Mouse (Mus musculus): ENCODE measurements around the gene Smim27. TPM values are rescaled to one million over a fixed set of nuclear protein-coding genes. Genes with fewer than 3 reads are reported as not detected.
"Not testable (repeated sequence)": the region's sequence is repeated elsewhere in the genome, so short reads cannot be mapped to it uniquely, and the experiment has no call there.

The Smim27 gene
- total RNA-seq, 1 experiment, result 3.9 TPM

DNA sequence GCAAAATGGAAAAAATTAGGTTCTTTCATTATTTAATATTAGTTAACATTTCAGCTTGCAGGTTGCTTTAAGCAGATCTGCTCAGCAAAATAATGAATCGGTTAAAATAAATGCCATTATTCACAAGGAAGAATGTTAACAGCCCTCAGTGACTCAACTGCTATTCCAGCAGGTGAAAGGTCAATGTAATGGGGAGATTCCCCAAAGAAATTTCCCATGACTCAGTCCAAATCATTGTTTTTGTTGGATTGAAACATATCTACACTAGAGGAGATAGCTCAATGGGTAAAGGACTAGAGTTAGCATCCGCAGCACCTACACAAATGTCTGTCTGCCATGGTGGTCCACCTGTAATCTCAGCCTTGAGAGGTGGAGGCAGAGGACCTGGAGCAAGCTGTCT lies 19.7 kb downstream of the Smim27 start:
- H3K4me1 ChIP-seq (ENCODE audit: control insufficient read depth in 2 of 2, insufficient read depth in 2 of 2, low read length in 2 of 2, poor library complexity in 1 of 2), result no peaks in the 10 kb centered on the region
- in situ Hi-C loops (cut with MboI; ENCODE audit: low sequenced_read_pairs in 2 of 2, unreplicated experiment in 2 of 2), result loop anchor here in 1 of 2 experiments (25.0 kb wide), 1 partner anchor 398 kb away; no protein-coding TSS in a partner anchor
- no peak overlapping the region for H3K9ac ChIP-seq (ENCODE audit: insufficient read depth, low read depth, low read length, poor library complexity, severe bottlenecking)
- no peak for DNase-seq (ENCODE audit: low read depth, low spot score)
- H3K9me3 ChIP-seq (ENCODE audit: control insufficient read depth, insufficient read depth, low read depth, low read length), result no peaks in the 10 kb centered on the region
- H3K27ac ChIP-seq (ENCODE audit: insufficient read depth, low read depth, low read length, poor library complexity, severe bottlenecking), result no peak overlapping the region
- H3K4me3 ChIP-seq (ENCODE audit: insufficient read depth in 1 of 2, low read depth in 1 of 2, low read length in 2 of 2, poor library complexity in 1 of 2, severe bottlenecking in 1 of 2), result no peak overlapping the region
- TF ChIP-seq CHD2 (IDR thresholded peaks at IDR 0.05; ENCODE audit: low read depth, low read length) (no peak), ZC3H11A (IDR thresholded peaks at IDR 0.05; ENCODE audit: borderline replicate concordance, low read depth, low read length) (no peak), HCFC1 (IDR thresholded peaks at IDR 0.05; ENCODE audit: borderline replicate concordance, insufficient read depth, low read length) (no peak), ZNF384 (IDR thresholded peaks at IDR 0.05; ENCODE audit: low read depth, low read length) (no peak), MAFK (IDR thresholded peaks at IDR 0.05; ENCODE audit: insufficient read depth, low read depth, low read length) (no peak)
- no peaks in the 10 kb centered on the region for H3K36me3 ChIP-seq (ENCODE audit: control insufficient read depth, insufficient read depth, low read length, poor library complexity, severe bottlenecking)

DNA sequence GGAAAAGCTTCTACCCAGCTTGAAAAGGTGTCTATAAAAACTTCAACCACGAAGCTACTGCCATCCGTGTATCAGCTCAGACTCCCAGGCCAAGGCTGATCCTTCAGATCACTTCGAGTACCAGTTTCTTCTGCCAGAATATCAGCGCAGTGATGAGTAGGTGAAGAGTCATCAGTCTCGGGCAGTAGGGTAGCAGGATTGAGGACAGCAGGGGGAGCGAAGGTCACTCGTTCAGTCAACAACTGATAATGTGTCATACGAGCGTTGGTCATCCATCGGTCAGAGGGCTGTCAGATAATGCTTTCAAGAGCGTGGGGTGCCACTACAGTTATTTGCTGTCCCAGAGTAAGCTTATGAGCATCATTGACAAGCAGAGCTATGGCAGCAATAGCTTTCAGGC lies 22.1 kb downstream of the Smim27 start:
- not testable (repeated sequence) for H3K9me3 ChIP-seq (ENCODE audit: control insufficient read depth, insufficient read depth, low read depth, low read length); H3K4me3 ChIP-seq (ENCODE audit: insufficient read depth in 1 of 2, low read depth in 1 of 2, low read length in 2 of 2, poor library complexity in 1 of 2, severe bottlenecking in 1 of 2); H3K27ac ChIP-seq (ENCODE audit: insufficient read depth, low read depth, low read length, poor library complexity, severe bottlenecking); DNase-seq (ENCODE audit: low read depth, low spot score); H3K36me3 ChIP-seq (ENCODE audit: control insufficient read depth, insufficient read depth, low read length, poor library complexity, severe bottlenecking); H3K4me1 ChIP-seq (ENCODE audit: control insufficient read depth in 2 of 2, insufficient read depth in 2 of 2, low read length in 2 of 2, poor library complexity in 1 of 2); H3K9ac ChIP-seq (ENCODE audit: insufficient read depth, low read depth, low read length, poor library complexity, severe bottlenecking)
- in situ Hi-C loops (cut with MboI; ENCODE audit: low sequenced_read_pairs in 2 of 2, unreplicated experiment in 2 of 2), result loop anchor here (10.0 to 25.0 kb wide), 2 partner anchors 383 to 396 kb away; no protein-coding TSS in a partner anchor

DNA sequence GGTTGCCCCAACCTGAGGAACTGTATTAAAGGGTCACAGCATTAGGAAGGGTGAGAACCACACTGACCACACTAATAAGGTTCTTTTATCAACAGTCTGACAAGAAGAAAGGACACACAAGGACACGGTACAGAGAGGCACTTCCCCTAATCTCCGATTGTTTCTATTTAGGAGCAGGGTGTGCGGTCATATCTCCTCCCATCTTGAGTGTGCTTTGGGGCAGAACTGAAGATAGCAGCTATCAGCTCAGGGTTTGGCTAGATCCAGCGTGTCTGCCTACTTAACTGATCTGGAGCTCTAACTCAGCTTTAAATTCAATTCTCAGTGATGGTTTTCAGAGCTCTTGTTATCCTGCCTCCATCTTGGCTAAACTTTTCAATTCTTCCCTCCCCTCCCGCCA lies 29.8 kb downstream of the Smim27 start:
- DNase-seq (ENCODE audit: low read depth, low spot score), result no peak
- Histone ChIP-seq H3K4me3 (ENCODE audit: insufficient read depth in 1 of 2, low read depth in 1 of 2, low read length in 2 of 2, poor library complexity in 1 of 2, severe bottlenecking in 1 of 2) (no peak overlapping the region), H3K9ac (ENCODE audit: insufficient read depth, low read depth, low read length, poor library complexity, severe bottlenecking) (no peak overlapping the region), H3K36me3 (ENCODE audit: control insufficient read depth, insufficient read depth, low read length, poor library complexity, severe bottlenecking) (no peaks in the 10 kb centered on the region), H3K9me3 (ENCODE audit: control insufficient read depth, insufficient read depth, low read depth, low read length) (peaks cover 2% of the 10 kb centered on the region; the same call in 1 of the 2 replicates), H3K4me1 (ENCODE audit: control insufficient read depth in 2 of 2, insufficient read depth in 2 of 2, low read length in 2 of 2, poor library complexity in 1 of 2) (no peaks in the 10 kb centered on the region), H3K27ac (ENCODE audit: insufficient read depth, low read depth, low read length, poor library complexity, severe bottlenecking) (no peak overlapping the region)
- in situ Hi-C loops (cut with MboI; ENCODE audit: low sequenced_read_pairs in 2 of 2, unreplicated experiment in 2 of 2), result loop anchor here (10.0 to 25.0 kb wide), 2 partner anchors 376 to 388 kb away; no protein-coding TSS in a partner anchor
- TF ChIP-seq ZC3H11A (IDR thresholded peaks at IDR 0.05; ENCODE audit: borderline replicate concordance, low read depth, low read length), result no peak
- no peak for TF ChIP-seq MAFK (IDR thresholded peaks at IDR 0.05; ENCODE audit: insufficient read depth, low read depth, low read length)
- TF ChIP-seq CHD2 (IDR thresholded peaks at IDR 0.05; ENCODE audit: low read depth, low read length), result no peak
- no peak for TF ChIP-seq HCFC1 (IDR thresholded peaks at IDR 0.05; ENCODE audit: borderline replicate concordance, insufficient read depth, low read length)
- no peak for TF ChIP-seq ZNF384 (IDR thresholded peaks at IDR 0.05; ENCODE audit: low read depth, low read length)

DNA sequence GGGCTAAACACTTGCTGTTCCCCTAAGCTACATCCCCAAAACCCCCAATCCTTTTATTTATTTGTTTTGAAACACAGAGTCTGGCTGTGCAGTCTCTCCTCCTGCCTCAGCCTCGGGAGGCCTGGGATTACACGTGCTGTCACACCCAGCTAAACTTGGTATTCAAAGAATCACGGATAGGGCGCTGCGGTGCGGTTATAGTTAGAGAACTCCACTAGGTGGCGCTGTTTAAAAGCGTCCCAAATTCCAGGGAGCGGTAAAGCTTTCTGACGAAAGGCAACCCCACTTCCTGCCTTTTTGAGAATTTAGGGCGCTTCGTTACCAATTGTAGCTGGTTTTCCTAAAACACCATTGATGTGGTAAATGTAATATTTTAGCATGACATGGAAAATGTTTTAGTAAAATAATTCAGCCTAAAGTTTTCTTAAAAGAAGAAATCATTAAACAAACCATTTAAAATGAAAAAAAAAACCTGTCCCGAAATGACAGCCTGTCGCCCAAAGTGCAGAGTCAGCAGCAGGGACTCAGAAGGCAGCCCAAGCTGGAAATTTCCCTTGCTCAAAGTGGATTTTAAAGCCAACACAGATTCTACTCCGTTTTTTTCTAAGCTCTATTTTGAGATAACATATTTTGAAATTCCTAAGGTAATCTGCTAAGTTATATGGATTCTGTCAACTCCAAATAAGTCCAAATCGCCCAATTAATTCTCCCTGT lies 31.9 kb downstream of the Smim27 start:
- Histone ChIP-seq H3K27ac (ENCODE audit: insufficient read depth, low read depth, low read length, poor library complexity, severe bottlenecking) (no peak overlapping the region), H3K4me1 (ENCODE audit: control insufficient read depth in 2 of 2, insufficient read depth in 2 of 2, low read length in 2 of 2, poor library complexity in 1 of 2) (no peaks in the 10 kb centered on the region), H3K36me3 (ENCODE audit: control insufficient read depth, insufficient read depth, low read length, poor library complexity, severe bottlenecking) (no peaks in the 10 kb centered on the region), H3K4me3 (ENCODE audit: insufficient read depth in 1 of 2, low read depth in 1 of 2, low read length in 2 of 2, poor library complexity in 1 of 2, severe bottlenecking in 1 of 2) (no peak overlapping the region), H3K9ac (ENCODE audit: insufficient read depth, low read depth, low read length, poor library complexity, severe bottlenecking) (no peak overlapping the region), H3K9me3 (ENCODE audit: control insufficient read depth, insufficient read depth, low read depth, low read length) (no peaks in the 10 kb centered on the region)
- peak; percentile 53; the same call in 1 of the 2 replicates for TF ChIP-seq MAFK (IDR thresholded peaks at IDR 0.05; ENCODE audit: insufficient read depth, low read depth, low read length)
- TF ChIP-seq ZC3H11A (IDR thresholded peaks at IDR 0.05; ENCODE audit: borderline replicate concordance, low read depth, low read length), result peak; percentile 75
- no peak for TF ChIP-seq ZNF384 (IDR thresholded peaks at IDR 0.05; ENCODE audit: low read depth, low read length)
- DNase-seq (ENCODE audit: low read depth, low spot score), result peak; percentile 71
- in situ Hi-C loops (cut with MboI; ENCODE audit: low sequenced_read_pairs in 2 of 2, unreplicated experiment in 2 of 2), result no loop called here
